Mouse (Mus musculus) embryo, embryonic 10 days (tissue): Measurements from ENCODE around the gene Rasgrp3.

Experiments used
- DNase-seq: peaks from one replicate; pipeline ENCODE4 v3.0.0-alpha.2; 2015; ENCODE audit warnings: low spot score

The Rasgrp3 gene

DNA sequence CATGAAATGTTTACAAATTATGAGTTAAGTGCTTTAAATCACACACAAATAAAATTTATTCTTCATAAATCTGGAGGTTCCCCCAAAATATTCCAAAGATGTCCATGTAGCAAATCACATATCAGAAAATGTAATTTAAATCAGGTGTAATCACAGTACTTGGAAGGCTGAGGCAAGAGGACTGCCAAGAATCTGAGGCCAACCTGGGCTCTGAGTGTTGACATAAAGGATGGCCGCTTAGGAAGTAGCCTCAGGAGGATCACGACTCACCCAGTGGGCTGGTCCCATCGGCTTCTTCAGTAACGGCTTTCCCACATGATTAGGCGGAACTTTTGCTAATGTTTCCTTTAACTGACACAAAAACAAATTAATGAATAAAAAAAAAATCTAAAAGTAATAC lies 104.1 kb downstream of the Rasgrp3 start:
- DNase-seq: no peak

- no peak for DNase-seq
Measured at GRCm38 (mm10) chr17:75543434-75543833, 107.7 kb downstream of the Rasgrp3 start.

DNA sequence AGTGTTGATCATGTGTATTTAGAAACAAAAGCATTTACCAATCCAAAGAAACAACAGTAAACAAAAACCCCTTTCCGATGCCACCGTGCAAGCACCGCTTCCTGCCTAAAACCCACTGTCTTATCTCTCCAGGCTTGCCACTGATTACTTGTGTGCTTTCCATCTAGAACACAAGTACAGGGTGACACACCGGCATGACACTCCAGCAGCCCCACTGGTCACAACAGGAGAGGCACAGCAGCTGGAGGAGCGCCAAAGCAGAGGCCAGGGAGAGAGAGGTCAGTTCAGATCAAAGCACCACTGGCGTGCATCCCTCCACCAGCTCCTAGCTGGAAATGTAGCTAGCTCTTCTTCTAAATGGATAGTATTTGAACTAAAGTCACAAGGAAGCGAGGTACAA lies 108.6 kb downstream of the Rasgrp3 start:
- no peak for DNase-seq

DNA sequence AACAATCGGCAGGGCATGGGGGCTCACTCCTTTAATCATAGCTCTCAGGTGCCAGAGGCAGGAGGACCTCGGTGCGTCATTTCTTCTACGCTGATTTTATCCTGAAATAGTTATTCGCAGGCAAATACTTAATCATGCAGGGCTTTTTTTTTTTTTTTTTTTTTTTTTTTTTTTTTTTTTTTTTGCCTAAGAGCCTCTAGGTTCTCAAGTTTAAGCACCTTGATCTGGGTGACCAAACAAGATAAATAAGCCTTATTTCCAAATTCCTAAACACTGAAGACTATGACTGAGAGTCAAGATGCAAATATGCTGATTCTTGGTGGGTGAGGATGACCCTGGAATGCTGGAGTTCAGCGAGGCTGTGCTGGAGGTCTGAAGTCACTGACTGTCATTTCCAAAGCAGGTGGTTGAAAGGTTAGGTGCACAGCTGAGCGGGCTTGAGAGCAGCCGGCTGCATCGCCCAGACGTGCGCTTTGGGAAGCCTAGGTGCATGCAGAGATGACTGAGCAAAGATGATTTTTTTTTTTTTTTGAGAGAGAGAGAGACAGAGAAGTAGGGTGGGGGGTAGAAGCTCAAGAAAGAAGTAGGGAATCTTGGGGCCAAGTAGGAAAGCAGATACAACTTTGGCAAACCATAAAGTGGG lies 115.2 kb downstream of the Rasgrp3 start:
- DNase-seq: peak; percentile 48

GRCm38 (mm10) chr17:75551512-75552400 lies 116.1 kb downstream of the Rasgrp3 start, which contains the start of gene Fam98a:
Gene Fam98a, minus strand, starts transcription at chr17:75551946.
- DNase-seq: peak; percentile 99

- no peak for DNase-seq
Measured at GRCm38 (mm10) chr17:75557031-75557430, 121.3 kb downstream of the Rasgrp3 start.

DNA sequence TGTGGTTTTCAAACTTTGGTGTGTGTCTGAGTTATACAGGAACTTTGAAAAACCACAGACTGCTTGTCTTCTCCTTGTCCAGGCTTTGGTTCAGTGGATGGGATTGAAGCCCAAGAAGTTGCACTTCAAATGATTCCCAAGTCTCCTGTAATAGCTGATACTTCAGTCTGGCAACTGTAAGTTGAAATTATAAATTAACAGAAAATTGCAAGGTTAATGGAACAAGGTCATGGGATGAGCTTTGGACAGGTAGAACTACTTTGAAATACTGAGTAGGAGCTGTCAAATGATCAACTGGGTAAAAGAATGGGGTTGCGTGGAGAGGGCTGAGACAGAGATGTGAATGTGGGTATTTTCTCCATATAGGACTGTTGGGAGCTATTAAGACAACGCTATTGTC lies 122.3 kb downstream of the Rasgrp3 start:
- DNase-seq: no peak

DNA sequence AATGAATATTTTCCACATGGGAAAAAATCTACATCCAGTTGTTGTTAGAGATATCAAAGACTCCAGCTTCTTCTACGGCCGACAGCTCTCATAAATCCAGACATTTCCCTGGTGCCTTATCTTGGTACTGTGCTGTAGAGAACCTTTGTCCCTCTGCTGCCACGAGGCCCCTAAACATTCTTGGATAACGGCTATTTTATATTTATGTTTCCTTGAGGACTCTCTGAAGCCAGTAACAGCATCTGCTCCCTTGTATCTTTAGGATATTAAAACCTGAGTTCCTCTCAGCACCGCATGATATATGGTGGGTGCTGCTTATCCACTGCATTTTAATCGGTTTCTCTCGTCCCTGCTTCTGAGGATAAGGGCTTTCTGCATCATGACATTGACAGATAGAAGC lies 139.9 kb downstream of the Rasgrp3 start:
- no peak for DNase-seq
